Mouse (Mus musculus): ENCODE results near the gene Immp1l. TPM values are rescaled to one million over a fixed set of nuclear protein-coding genes. Genes with fewer than 3 reads are reported as not detected.

Immp1l gene
- polyA plus RNA-seq, 1 experiment from 2014 or later, result 86.3 TPM

Small RNAs within 50 kb of the gene (microRNA-seq; reads per million reads assigned to microRNA genes)
- not detected for gene Gm22002

Other genes with a start within 250 kb of the Immp1l start
- 22.5 and 23.3 TPM in 2 replicates for gene Pax6, start 235.7 kb upstream of the Immp1l start, polyA plus RNA-seq (2015; fragmentation: Nextera tagmentation; extraction: Ambion mirVana)
- 33.3 and 34.4 TPM in 2 replicates for gene Elp4, start 74 bp upstream of the Immp1l start, polyA plus RNA-seq (2015; fragmentation: Nextera tagmentation; extraction: Ambion mirVana)
- 27.1 and 28.1 TPM in 2 replicates for gene Dnajc24, start 98.9 kb downstream of the Immp1l start, polyA plus RNA-seq (2015; fragmentation: Nextera tagmentation; extraction: Ambion mirVana)